Mouse (Mus musculus) bone marrow macrophage, adult 2 months (primary cell): ENCODE results near the gene Cnpy2.

Experiments used
- CTCF ChIP-seq: IDR thresholded peaks from 2 replicates; pipeline ENCODE4 v1.5.1; 2012; ENCODE audit warnings: low read depth, mild to moderate bottlenecking, low read length, moderate library complexity
- POLR2A ChIP-seq: IDR thresholded peaks from 2 replicates; pipeline ENCODE4 v1.6.1; 2012; ENCODE audit warnings: mild to moderate bottlenecking, low read depth, low read length, borderline replicate concordance

- no peak for TF ChIP-seq CTCF
- TF ChIP-seq POLR2A, result no peak
Observed at GRCm38 (mm10) chr10:128297622-128298021, 24.6 kb upstream of the Cnpy2 start.
